ENCODE assay signal across 8 mouse cellular contexts in the genomic region with DNA sequence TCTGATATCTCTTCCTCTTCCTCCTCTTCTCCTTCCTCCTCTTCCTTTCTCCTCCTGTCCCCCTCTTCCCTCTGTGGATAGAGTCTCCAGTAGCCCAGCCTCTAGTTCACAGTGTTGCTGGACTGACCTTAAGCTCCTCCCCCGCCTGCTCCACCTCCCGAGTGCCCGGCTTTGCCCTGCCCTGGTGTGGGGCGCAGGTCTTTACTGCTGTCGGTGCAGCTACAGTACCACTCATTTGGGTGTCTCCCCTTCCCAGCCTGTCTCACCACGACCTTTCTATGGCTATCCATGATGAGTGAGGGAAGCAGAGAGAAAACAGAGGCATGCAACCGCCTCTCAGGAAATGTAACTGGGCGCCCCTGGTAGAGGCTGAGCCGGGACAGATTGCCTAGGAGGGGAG. TPM values are rescaled to one million over a fixed set of nuclear protein-coding genes. Genes with fewer than 3 reads are reported as not detected.
DNase-seq lines count a peak whose midpoint lies in the region; ATAC-seq and TF ChIP-seq lines count a peak whose summit lies in the region.

No protein-coding gene starts in this region.

- H3K27ac ChIP-seq in kidney, adult 2 months (ENCODE audit: insufficient read depth, low read depth, low read length): peak overlapping the region; percentile 84
- peak overlapping the region; percentile 90 for H3K27ac ChIP-seq in lung, embryonic 14.5 days (ENCODE audit: low read depth)

- H3K27me3 ChIP-seq in E14TG2a.4 (ENCODE audit: insufficient read depth, low read length): peaks cover 32% of the 10 kb centered on the region
- H3K27me3 ChIP-seq in kidney, adult 2 months (replicated peaks; ENCODE audit: control insufficient read depth, insufficient read depth, low read length): no peaks in the 10 kb centered on the region
- H3K27me3 ChIP-seq in lung, embryonic 14.5 days (ENCODE audit: insufficient read depth, low read length): no peaks in the 10 kb centered on the region

- no peak for ATAC-seq in lung, embryonic 14.5 days (ENCODE audit: insufficient read depth)

- no peak for TF ChIP-seq CTCF in E14TG2a.4 (conservative IDR thresholded peaks at IDR 0.05; ENCODE audit: low read length)
- TF ChIP-seq CTCF in kidney, adult 2 months (conservative IDR thresholded peaks at IDR 0.05; ENCODE audit: insufficient read depth, insufficient read length, low read depth, low read length): no peak
- TF ChIP-seq CTCF in lung, embryonic 14.5 days (IDR thresholded peaks at IDR 0.05; ENCODE audit: low read depth): no peak

- no peaks in the 10 kb centered on the region for H3K9me3 ChIP-seq in E14TG2a.4 (ENCODE audit: low read length)
- H3K9me3 ChIP-seq in lung, embryonic 14.5 days (ENCODE audit: low read depth, low read length): no peaks in the 10 kb centered on the region

- peak overlapping the region; percentile 44; the same call in 1 of the 2 replicates for H3K9ac ChIP-seq in lung, embryonic 14.5 days

- peak overlapping the region; percentile 48 for H3K4me3 ChIP-seq in E14TG2a.4 (replicated peaks; ENCODE audit: low read length)
- peak overlapping the region; percentile 27; the same call in 1 of the 2 replicates for H3K4me3 ChIP-seq in kidney, adult 2 months (ENCODE audit: insufficient read depth, low read depth, low read length)
- H3K4me3 ChIP-seq in lung, embryonic 14.5 days (ENCODE audit: low read depth, low read length): no peak overlapping the region

- 10% methylated on average over 9 of the region's 9 CpGs for whole genome bisulfite sequencing in kidney, adult 2 months
- 8% methylated on average over 9 of the region's 9 CpGs for WGBS in lung, embryonic 14.5 days

- H3K4me1 ChIP-seq in E14TG2a.4 (replicated peaks; ENCODE audit: low read depth, low read length): peaks cover 82% of the 10 kb centered on the region
- H3K4me1 ChIP-seq in kidney, adult 2 months (ENCODE audit: control insufficient read depth, insufficient read depth, low read length): peaks cover 5% of the 10 kb centered on the region; the same call in 1 of the 2 replicates
- H3K4me1 ChIP-seq in lung, embryonic 14.5 days (ENCODE audit: insufficient read depth): peaks cover 34% of the 10 kb centered on the region

- H3K4me2 ChIP-seq in lung, embryonic 14.5 days: peak overlapping the region; percentile 41

- H3K36me3 ChIP-seq in E14TG2a.4 (ENCODE audit: insufficient read depth, low read length): no peaks in the 10 kb centered on the region
- H3K36me3 ChIP-seq in kidney, adult 2 months (ENCODE audit: control insufficient read depth, insufficient read depth, low read length): no peaks in the 10 kb centered on the region
- H3K36me3 ChIP-seq in lung, embryonic 14.5 days (ENCODE audit: insufficient read depth): no peaks in the 10 kb centered on the region

- DNase-seq in adrenal gland, postnatal 10 days: peak; percentile 80
- peak; percentile 70 to 76 for DNase-seq in heart, adult 9 months (ENCODE audit: low spot score in 2 of 2)
- DNase-seq in kidney, adult 2 months: peak; percentile 79
- DNase-seq in lung, embryonic 14.5 days: no peak
- no peak for DNase-seq in thymus, postnatal 14 days
- DNase-seq in ovary, postnatal 10 days (ENCODE audit: low spot score): no peak
- no peak for DNase-seq in retina, postnatal 1 day

- TF ChIP-seq POLR2A in kidney, adult 2 months (IDR thresholded peaks at IDR 0.05; ENCODE audit: low read depth, low read length): no peak

RNA-seq across cellular contexts. Expression of a gene that starts 5.5 kb away (rescaled TPM):
- total RNA-seq in adrenal gland, postnatal 10 days (2021): 1 to 10 TPM; 1.7 to 3.7 TPM
- polyA plus RNA-seq in kidney, adult 2 months (2012; rRNA removed): 1.2 and 1.3 TPM in 2 replicates
- polyA plus RNA-seq in lung, embryonic 14.5 days (2014; fragmentation: Nextera tagmentation; extraction: Ambion mirVana): 0.95 and 1.5 TPM in 2 replicates

Comparison
In these comparisons a context has a peak if more than half of its experiments do, and no peak if none do; other contexts are left out.
1. DNase-seq: peak in adrenal gland, postnatal 10 days (single experiment), heart, adult 9 months (2 of 2) and kidney, adult 2 months (single experiment); none in lung, embryonic 14.5 days (single experiment), thymus, postnatal 14 days (single experiment), ovary, postnatal 10 days (single experiment) and retina, postnatal 1 day (single experiment).